Mouse (Mus musculus): ENCODE measurements around the gene Xlr. TPM values are rescaled to one million over a fixed set of nuclear protein-coding genes. Genes with fewer than 3 reads are reported as not detected.
"Not testable (repeated sequence)": the region's sequence is repeated elsewhere in the genome, so short reads cannot be mapped to it uniquely, and the experiment has no call there.

The Xlr gene
- 1.6 and 2.8 TPM in 2 replicates for polyA plus RNA-seq (2015; fragmentation: Nextera tagmentation; extraction: Ambion mirVana)

DNA sequence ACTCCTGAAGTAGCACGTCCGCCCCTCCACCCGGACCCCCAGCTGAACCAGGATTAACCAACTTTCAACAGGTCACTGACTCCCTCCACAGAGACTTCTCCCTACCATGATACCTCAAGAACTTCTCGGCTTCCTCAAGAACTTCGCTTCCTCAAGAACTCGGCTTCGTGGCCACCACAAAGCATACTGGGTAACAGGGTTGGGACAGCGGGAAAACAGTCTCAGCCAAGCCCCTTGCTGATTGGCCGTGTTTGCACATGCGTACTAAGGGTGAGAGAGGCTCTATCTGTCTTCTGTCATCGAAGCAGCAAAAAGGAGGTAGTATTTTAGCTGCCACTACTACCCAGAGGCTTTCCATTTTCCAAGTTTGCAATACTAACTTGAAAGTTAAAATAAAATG, at the start of gene Xlr:
Gene Xlr, minus strand, starts transcription at position 188 of the 400 bp plus-strand sequence.
- not testable (repeated sequence) for H3K4me2 ChIP-seq (ENCODE audit: low read length); H3K27ac ChIP-seq (ENCODE audit: low read length); H3K36me3 ChIP-seq (ENCODE audit: control insufficient read depth, insufficient read depth, low read length); H3K27me3 ChIP-seq (ENCODE audit: control insufficient read depth, insufficient read depth, low read depth, low read length); H3K4me3 ChIP-seq (ENCODE audit: low read depth, low read length); H3K9ac ChIP-seq (ENCODE audit: low read depth, low read length); H3K9me3 ChIP-seq (replicated peaks; ENCODE audit: control insufficient read depth, low read length, poor library complexity, severe bottlenecking); ATAC-seq; H3K4me1 ChIP-seq (ENCODE audit: control insufficient read depth, insufficient read depth, low read length)
- WGBS, result 87% methylated on average over 11 of the region's 11 CpGs

GRCm38 (mm10) chrX:53799074-53799473, 1.6 kb upstream of the Xlr start:
- Histone ChIP-seq H3K4me2 (ENCODE audit: low read length) (no peak overlapping the region), H3K4me3 (ENCODE audit: low read depth, low read length) (no peak overlapping the region), H3K36me3 (ENCODE audit: control insufficient read depth, insufficient read depth, low read length) (no peaks in the 10 kb centered on the region), H3K27me3 (ENCODE audit: control insufficient read depth, insufficient read depth, low read depth, low read length) (no peaks in the 10 kb centered on the region), H3K9ac (ENCODE audit: low read depth, low read length) (no peak overlapping the region), H3K9me3 (replicated peaks; ENCODE audit: control insufficient read depth, low read length, poor library complexity, severe bottlenecking) (no peaks in the 10 kb centered on the region), H3K27ac (ENCODE audit: low read length) (no peak overlapping the region), H3K4me1 (ENCODE audit: control insufficient read depth, insufficient read depth, low read length) (no peaks in the 10 kb centered on the region)
- WGBS, result 37% methylated on average over 3 of the region's 3 CpGs
- no peak for ATAC-seq

- ATAC-seq, result no peak
- H3K27ac ChIP-seq (ENCODE audit: low read length), result no peak within 1 kb of the TSS
- no peaks in the 10 kb centered on the region for H3K36me3 ChIP-seq (ENCODE audit: control insufficient read depth, insufficient read depth, low read length)
- no peak within 1 kb of the TSS for H3K4me2 ChIP-seq (ENCODE audit: low read length)
- no peaks in the 10 kb centered on the region for H3K27me3 ChIP-seq (ENCODE audit: control insufficient read depth, insufficient read depth, low read depth, low read length)
- no peak within 1 kb of the TSS for H3K4me3 ChIP-seq (ENCODE audit: low read depth, low read length)
- 93% methylated on average over 12 of the region's 12 CpGs for WGBS
- no peaks in the 10 kb centered on the region for H3K4me1 ChIP-seq (ENCODE audit: control insufficient read depth, insufficient read depth, low read length)
- H3K9ac ChIP-seq (ENCODE audit: low read depth, low read length), result no peak within 1 kb of the TSS
- H3K9me3 ChIP-seq (replicated peaks; ENCODE audit: control insufficient read depth, low read length, poor library complexity, severe bottlenecking), result no peaks in the 10 kb centered on the region
Observed at GRCm38 (mm10) chrX:53776276-53776675, 21.2 kb downstream of the Xlr start, which contains the start of gene Zfp36l3. Gene Zfp36l3, minus strand, starts transcription at chrX:53776394.

DNA sequence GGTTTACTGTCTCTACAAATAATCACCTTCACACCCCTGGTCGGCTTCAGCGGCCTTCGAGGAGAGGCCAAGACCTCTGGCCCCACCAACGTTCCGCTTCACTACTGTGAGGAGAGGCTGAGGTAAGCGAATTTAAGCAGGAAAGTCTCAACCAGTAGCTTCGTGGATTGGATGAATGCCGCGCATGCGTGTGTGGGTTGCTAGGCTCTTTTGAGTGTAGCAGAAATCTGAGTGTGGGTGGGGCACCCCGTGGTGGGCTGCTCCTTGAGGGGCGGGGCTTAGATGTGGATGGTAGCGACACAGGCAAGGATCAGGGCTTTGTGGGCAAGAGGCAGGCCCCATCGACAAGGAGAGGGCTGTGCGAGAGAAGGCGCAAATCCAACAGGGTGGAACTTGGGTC, 39.8 kb downstream of the Xlr start, which contains the start of gene 1700013H16Rik:
Gene 1700013H16Rik, minus strand, starts transcription at position 96 of the 400 bp plus-strand sequence.
- no peaks in the 10 kb centered on the region for H3K36me3 ChIP-seq (ENCODE audit: control insufficient read depth, insufficient read depth, low read length)
- ATAC-seq, result no peak
- 94% methylated on average over 16 of the region's 16 CpGs for WGBS
- H3K4me2 ChIP-seq (ENCODE audit: low read length), result no peak within 1 kb of the TSS
- H3K9me3 ChIP-seq (replicated peaks; ENCODE audit: control insufficient read depth, low read length, poor library complexity, severe bottlenecking), result peaks cover 4% of the 10 kb centered on the region; the same call in 1 of the 2 replicates
- no peaks in the 10 kb centered on the region for H3K27me3 ChIP-seq (ENCODE audit: control insufficient read depth, insufficient read depth, low read depth, low read length)
- H3K27ac ChIP-seq (ENCODE audit: low read length), result no peak within 1 kb of the TSS
- no peak within 1 kb of the TSS for H3K9ac ChIP-seq (ENCODE audit: low read depth, low read length)
- H3K4me3 ChIP-seq (ENCODE audit: low read depth, low read length), result no peak within 1 kb of the TSS
- no peaks in the 10 kb centered on the region for H3K4me1 ChIP-seq (ENCODE audit: control insufficient read depth, insufficient read depth, low read length)

- H3K27me3 ChIP-seq (ENCODE audit: control insufficient read depth, insufficient read depth, low read depth, low read length), result no peaks in the 10 kb centered on the region
- peaks cover 4% of the 10 kb centered on the region; the same call in 1 of the 2 replicates for H3K9me3 ChIP-seq (replicated peaks; ENCODE audit: control insufficient read depth, low read length, poor library complexity, severe bottlenecking)
- H3K27ac ChIP-seq (ENCODE audit: low read length), result no peak overlapping the region
- no peak overlapping the region for H3K9ac ChIP-seq (ENCODE audit: low read depth, low read length)
- 85% methylated on average over 1 of the region's 1 CpGs for WGBS
- no peaks in the 10 kb centered on the region for H3K36me3 ChIP-seq (ENCODE audit: control insufficient read depth, insufficient read depth, low read length)
- ATAC-seq, result no peak
- H3K4me1 ChIP-seq (ENCODE audit: control insufficient read depth, insufficient read depth, low read length), result no peaks in the 10 kb centered on the region
- H3K4me2 ChIP-seq (ENCODE audit: low read length), result no peak overlapping the region
- H3K4me3 ChIP-seq (ENCODE audit: low read depth, low read length), result no peak overlapping the region
Observed at GRCm38 (mm10) chrX:53752851-53753250, 44.7 kb downstream of the Xlr start.

DNA sequence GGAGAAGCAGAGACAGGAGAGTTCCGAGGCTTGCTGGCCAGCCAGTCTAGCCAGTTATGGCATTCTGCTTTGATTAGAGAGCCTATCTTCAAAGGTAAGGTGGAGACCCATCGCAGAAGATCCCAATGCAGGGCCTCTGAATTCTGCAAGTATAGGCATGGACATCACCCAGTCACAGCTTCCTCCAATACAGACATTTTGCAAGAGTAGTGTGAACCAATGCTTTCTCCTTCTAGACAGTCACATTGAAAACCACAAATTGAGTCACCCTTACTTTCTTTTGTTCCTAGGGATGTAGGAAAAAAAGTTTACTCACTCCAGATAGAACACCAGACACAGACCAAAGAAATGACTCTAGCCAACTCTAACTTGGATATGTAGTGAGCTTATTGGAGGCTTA, 68.5 kb downstream of the Xlr start:
- H3K4me1 ChIP-seq (ENCODE audit: control insufficient read depth, insufficient read depth, low read length), result no peaks in the 10 kb centered on the region
- H3K4me3 ChIP-seq (ENCODE audit: low read depth, low read length), result no peak overlapping the region
- no peak overlapping the region for H3K4me2 ChIP-seq (ENCODE audit: low read length)
- 96% methylated on average over 2 of the region's 2 CpGs for WGBS
- H3K9ac ChIP-seq (ENCODE audit: low read depth, low read length), result no peak overlapping the region
- H3K27me3 ChIP-seq (ENCODE audit: control insufficient read depth, insufficient read depth, low read depth, low read length), result no peaks in the 10 kb centered on the region
- H3K9me3 ChIP-seq (replicated peaks; ENCODE audit: control insufficient read depth, low read length, poor library complexity, severe bottlenecking), result no peaks in the 10 kb centered on the region
- H3K36me3 ChIP-seq (ENCODE audit: control insufficient read depth, insufficient read depth, low read length), result no peaks in the 10 kb centered on the region
- no peak overlapping the region for H3K27ac ChIP-seq (ENCODE audit: low read length)
- ATAC-seq, result no peak

Other genes starting within 250 kb of the Xlr start
- 229 and 233 TPM in 2 replicates for gene Rtl8c, start 189.7 kb downstream of the Xlr start, polyA plus RNA-seq (2015; fragmentation: Nextera tagmentation; extraction: Ambion mirVana)
- gene Gm14597, start 188.7 kb downstream of the Xlr start, polyA plus RNA-seq (2015; fragmentation: Nextera tagmentation; extraction: Ambion mirVana), result 0.76 TPM in 1 of 2 replicates, not detected in the other
- 218 and 231 TPM in 2 replicates for gene Rtl8a, start 154.0 kb downstream of the Xlr start, polyA plus RNA-seq (2015; fragmentation: Nextera tagmentation; extraction: Ambion mirVana)
- 179 and 185 TPM in 2 replicates for gene Rtl8b, start 127.3 kb downstream of the Xlr start, polyA plus RNA-seq (2015; fragmentation: Nextera tagmentation; extraction: Ambion mirVana)
- 0.19 and 0.29 TPM in 2 replicates for gene 4930502E18Rik, start 72.9 kb downstream of the Xlr start, polyA plus RNA-seq (2015; fragmentation: Nextera tagmentation; extraction: Ambion mirVana)
- gene 1700013H16Rik, start 39.9 kb downstream of the Xlr start, polyA plus RNA-seq (2015; fragmentation: Nextera tagmentation; extraction: Ambion mirVana), result not detected in 2 replicates
- not detected in 2 replicates for gene Zfp36l3, start 21.3 kb downstream of the Xlr start, polyA plus RNA-seq (2015; fragmentation: Nextera tagmentation; extraction: Ambion mirVana)